Mouse (Mus musculus) stomach, postnatal 0 days (tissue): ENCODE measurements around the gene Cab39.

Experiments
- CTCF ChIP-seq: IDR thresholded peaks from 2 replicates; pipeline ENCODE4 v1.5.1; 2016; ENCODE audit warnings: antibody characterized with exemption, low read depth, mild to moderate bottlenecking, moderate library complexity
- EP300 ChIP-seq: optimal IDR thresholded peaks from 2 replicates; pipeline ENCODE3; 2016; ENCODE audit warnings: antibody characterized with exemption

DNA sequence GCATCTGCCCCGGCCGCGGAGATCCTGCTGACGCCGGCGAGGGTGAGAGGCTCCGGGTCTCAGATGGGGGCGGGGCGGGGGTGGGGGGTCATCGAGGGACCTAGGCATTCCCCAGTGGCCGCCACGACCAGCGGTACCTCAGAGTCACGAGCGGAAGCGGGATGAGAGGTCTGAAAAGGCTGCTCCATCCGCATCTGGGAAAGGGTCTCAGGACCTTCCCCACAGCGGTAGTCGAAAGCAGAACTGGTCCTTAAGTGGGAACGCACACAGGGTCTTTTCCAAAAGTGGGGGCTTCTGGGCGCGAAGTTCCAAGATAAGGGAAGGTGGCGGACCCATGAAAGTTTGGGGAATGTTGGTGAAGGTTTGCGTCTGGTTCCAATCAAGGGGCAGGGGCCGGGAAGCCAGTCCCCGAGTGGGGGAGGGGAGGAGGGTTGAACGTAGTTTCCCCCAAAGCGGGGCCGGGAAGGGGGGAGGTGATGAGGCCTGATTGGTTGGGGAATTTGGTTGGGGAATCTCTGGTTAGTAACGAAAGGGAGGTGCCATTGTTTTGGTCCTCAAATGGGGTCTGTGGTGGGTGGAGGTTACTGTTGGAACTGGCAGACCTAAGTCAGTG lies 101.6 kb downstream of the Cab39 start:
- TF ChIP-seq CTCF = no peak
- TF ChIP-seq EP300 = no peak
